Comparison of ENCODE assay signal across 9 mouse cellular contexts in genomic region chr15:103147422-103147690, GRCm38 (mm10). TPM values are rescaled to one million over a fixed set of nuclear protein-coding genes. Genes with fewer than 3 reads are reported as not detected.
DNase-seq lines count a peak whose midpoint lies in the region; ATAC-seq and TF ChIP-seq lines count a peak whose summit lies in the region.
"Had no signal": no experiment of that assay in that cellular context is flagged by ENCODE, and none has a peak within 500 bp of the region (broad histone marks: within the 10 kb centered on the region; RNA-seq: fewer than 3 reads in every experiment).

No protein-coding gene starts in this region.

- no peak overlapping the region for H3K4me3 ChIP-seq in lung, embryonic 14.5 days (ENCODE audit: low read depth, low read length)
- H3K4me3 ChIP-seq in forebrain, embryonic 16.5 days (replicated peaks; ENCODE audit: low read length) = peak overlapping the region; percentile 49; the same call in 1 of the 2 replicates
- peak overlapping the region; percentile 46; the same call in 1 of the 2 replicates for H3K4me3 ChIP-seq in limb, embryonic 13.5 days
- peak overlapping the region; percentile 51; the same call in 1 of the 2 replicates for H3K4me3 ChIP-seq in stomach, embryonic 16.5 days (replicated peaks; ENCODE audit: low read length)

- no peaks in the 10 kb centered on the region for H3K4me1 ChIP-seq in lung, embryonic 14.5 days (ENCODE audit: insufficient read depth)
- H3K4me1 ChIP-seq in forebrain, embryonic 16.5 days (replicated peaks; ENCODE audit: control insufficient read depth, insufficient read depth, low read length) = peaks cover 23% of the 10 kb centered on the region
- peaks cover 25% of the 10 kb centered on the region for H3K4me1 ChIP-seq in limb, embryonic 13.5 days
- 0 out of 2 replicates have a peak, but pooled peaks cover 5% of the 10 kb centered on the region for H3K4me1 ChIP-seq in stomach, embryonic 16.5 days (ENCODE audit: control insufficient read depth, insufficient read depth, low read length)

- TF ChIP-seq CTCF in lung, embryonic 14.5 days (IDR thresholded peaks at IDR 0.05; ENCODE audit: low read depth) = no peak

- ATAC-seq in lung, embryonic 14.5 days (ENCODE audit: insufficient read depth) = no peak
- peak; percentile 17; the same call in 1 of the 2 replicates for ATAC-seq in forebrain, embryonic 16.5 days
- ATAC-seq in limb, embryonic 13.5 days (ENCODE audit: low FRiP score, low read depth) = no peak
- no peak for ATAC-seq in stomach, embryonic 16.5 days (ENCODE audit: insufficient read depth, low FRiP score)

- intact Hi-C loops in left cerebral cortex, postnatal 36 days (cut with DNase I) = no loop called here

- 23% methylated on average over 3 of the region's 3 CpGs for WGBS in lung, embryonic 14.5 days
- WGBS in forebrain, embryonic 16.5 days = 11% methylated on average over 3 of the region's 3 CpGs
- 25% methylated on average over 3 of the region's 3 CpGs for WGBS in limb, embryonic 13.5 days
- 38% methylated on average over 3 of the region's 3 CpGs for WGBS in stomach, embryonic 16.5 days

- H3K27me3 ChIP-seq in lung, embryonic 14.5 days (ENCODE audit: insufficient read depth, low read length) = peaks cover 53% of the 10 kb centered on the region
- peaks cover 17% of the 10 kb centered on the region for H3K27me3 ChIP-seq in forebrain, embryonic 16.5 days (replicated peaks; ENCODE audit: control insufficient read depth, insufficient read depth, low read length)
- peaks cover 67% of the 10 kb centered on the region for H3K27me3 ChIP-seq in limb, embryonic 13.5 days
- peaks cover 23% of the 10 kb centered on the region for H3K27me3 ChIP-seq in stomach, embryonic 16.5 days (ENCODE audit: control insufficient read depth, insufficient read depth, low read length)

- no peak for DNase-seq in lung, embryonic 14.5 days
- DNase-seq in lung, postnatal 14 days = no peak
- no peak for DNase-seq in Muller cell, postnatal 12 days (ENCODE audit: inconsistent ontology term)
- DNase-seq in left cerebral cortex, postnatal 36 days (ENCODE audit: low spot score in 2 of 2) = no peak

- H3K9me3 ChIP-seq in lung, embryonic 14.5 days (ENCODE audit: low read depth, low read length) = no peaks in the 10 kb centered on the region
- H3K9me3 ChIP-seq in forebrain, embryonic 16.5 days (ENCODE audit: control insufficient read depth, low read length) = no peaks in the 10 kb centered on the region
- no peaks in the 10 kb centered on the region for H3K9me3 ChIP-seq in limb, embryonic 13.5 days
- H3K9me3 ChIP-seq in stomach, embryonic 16.5 days (replicated peaks; ENCODE audit: control insufficient read depth, low read length) = no peaks in the 10 kb centered on the region
- H3K9me3 ChIP-seq: G1E had no signal

- H3K4me2 ChIP-seq in lung, embryonic 14.5 days = peak overlapping the region; percentile 82
- peak overlapping the region; percentile 90 for H3K4me2 ChIP-seq in forebrain, embryonic 16.5 days (ENCODE audit: low read length)
- H3K4me2 ChIP-seq in limb, embryonic 13.5 days (replicated peaks) = peak overlapping the region; percentile 76
- peak overlapping the region; percentile 90; the same call in 1 of the 2 replicates for H3K4me2 ChIP-seq in stomach, embryonic 16.5 days (ENCODE audit: low read depth, low read length)

- no peaks in the 10 kb centered on the region for H3K36me3 ChIP-seq in lung, embryonic 14.5 days (ENCODE audit: insufficient read depth)
- no peaks in the 10 kb centered on the region for H3K36me3 ChIP-seq in forebrain, embryonic 16.5 days (ENCODE audit: control insufficient read depth, insufficient read depth)
- no peaks in the 10 kb centered on the region for H3K36me3 ChIP-seq in limb, embryonic 13.5 days
- no peaks in the 10 kb centered on the region for H3K36me3 ChIP-seq in stomach, embryonic 16.5 days (ENCODE audit: control insufficient read depth, insufficient read depth, low read length)

- H3K9ac ChIP-seq in lung, embryonic 14.5 days = no peak overlapping the region
- peak overlapping the region; percentile 72; the same call in 1 of the 2 replicates for H3K9ac ChIP-seq in forebrain, embryonic 16.5 days (replicated peaks; ENCODE audit: low read depth, low read length)
- no peak overlapping the region; the same call in 1 of the 2 replicates for H3K9ac ChIP-seq in limb, embryonic 13.5 days
- peak overlapping the region; percentile 74; the same call in 1 of the 2 replicates for H3K9ac ChIP-seq in stomach, embryonic 16.5 days (ENCODE audit: low read length)

- H3K27ac ChIP-seq in lung, embryonic 14.5 days (ENCODE audit: low read depth) = no peak overlapping the region
- peak overlapping the region; percentile 55 for H3K27ac ChIP-seq in forebrain, embryonic 16.5 days (ENCODE audit: low read length)
- H3K27ac ChIP-seq in limb, embryonic 13.5 days = no peak overlapping the region
- no peak overlapping the region for H3K27ac ChIP-seq in stomach, embryonic 16.5 days (ENCODE audit: low read length)
- H3K27ac ChIP-seq: macrophage had no signal

RNA-seq across cellular contexts. Expression of gene Smug1, which starts 19.5 kb away (rescaled TPM):
- polyA plus RNA-seq in lung, embryonic 14.5 days (2014; fragmentation: Nextera tagmentation; extraction: Ambion mirVana) = 18.0 and 18.1 TPM in 2 replicates
- polyA plus RNA-seq in forebrain, embryonic 16.5 days (2015; fragmentation: Nextera tagmentation; extraction: Ambion mirVana) = 28.0 and 29.2 TPM in 2 replicates
- 15.6 and 16.7 TPM in 2 replicates for polyA plus RNA-seq in limb, embryonic 13.5 days (2015; fragmentation: Nextera tagmentation; extraction: Ambion mirVana)
- 20.1 and 21.1 TPM in 2 replicates for polyA plus RNA-seq in stomach, embryonic 16.5 days (2015; fragmentation: Nextera tagmentation; extraction: Ambion mirVana)
- total RNA-seq in left cerebral cortex, postnatal 36 days (2021) = 10 to 100 TPM; 18.3 to 20.0 TPM

Comparison
In these comparisons a context has a peak if more than half of its experiments do, and no peak if none do; other contexts are left out.
1. H3K9ac ChIP-seq: peak in forebrain, embryonic 16.5 days (single experiment) and stomach, embryonic 16.5 days (single experiment); none in lung, embryonic 14.5 days (single experiment) and limb, embryonic 13.5 days (single experiment).
2. Peak in every context shown above with its lines, with median percentiles within 50 percentile points of each other: H3K4me2 ChIP-seq.